Mouse (Mus musculus) ovary, postnatal 10 days (tissue): ENCODE results near the gene Map3k1.

Experiments used
- DNase-seq: peaks from one replicate; pipeline ENCODE4 v3.0.0; 2022; ENCODE audit warnings: low spot score

Map3k1 gene

GRCm38 (mm10) chr13:111808637-111809465 lies at the start of gene Map3k1:
Map3k1 (minus strand) TSS chr13:111808993.
- peak; percentile 56 for DNase-seq

GRCm38 (mm10) chr13:111856786-111857455 lies 48.1 kb upstream of the Map3k1 start:
- no peak for DNase-seq

GRCm38 (mm10) chr13:111856232-111856631 lies 47.4 kb upstream of the Map3k1 start:
- no peak for DNase-seq

GRCm38 (mm10) chr13:111852451-111853224 lies 43.8 kb upstream of the Map3k1 start:
- DNase-seq, result no peak

GRCm38 (mm10) chr13:111850046-111850837 lies 41.4 kb upstream of the Map3k1 start:
- DNase-seq, result no peak

GRCm38 (mm10) chr13:111845471-111845870 lies 36.7 kb upstream of the Map3k1 start:
- DNase-seq, result no peak

- DNase-seq, result no peak
Measured at GRCm38 (mm10) chr13:111844313-111844712, 35.5 kb upstream of the Map3k1 start.

- no peak for DNase-seq
Measured at GRCm38 (mm10) chr13:111835787-111836186, 27.0 kb upstream of the Map3k1 start.

GRCm38 (mm10) chr13:111834613-111835012 lies 25.8 kb upstream of the Map3k1 start:
- no peak for DNase-seq

- no peak for DNase-seq
Measured at GRCm38 (mm10) chr13:111829473-111829872, 20.7 kb upstream of the Map3k1 start.

- DNase-seq, result no peak
Measured at GRCm38 (mm10) chr13:111827481-111827880, 18.7 kb upstream of the Map3k1 start.

- DNase-seq, result no peak
Measured at GRCm38 (mm10) chr13:111824178-111824577, 15.4 kb upstream of the Map3k1 start.

GRCm38 (mm10) chr13:111821727-111822375 lies 13.1 kb upstream of the Map3k1 start:
- no peak for DNase-seq

GRCm38 (mm10) chr13:111819618-111820385 lies 11.0 kb upstream of the Map3k1 start:
- DNase-seq, result no peak

GRCm38 (mm10) chr13:111819106-111819505 lies 10.3 kb upstream of the Map3k1 start:
- DNase-seq, result no peak

- no peak for DNase-seq
Measured at GRCm38 (mm10) chr13:111818216-111818903, 9.6 kb upstream of the Map3k1 start.

- no peak for DNase-seq
Measured at GRCm38 (mm10) chr13:111817773-111818172, 9.0 kb upstream of the Map3k1 start.

- DNase-seq, result no peak
Measured at GRCm38 (mm10) chr13:111816431-111816830, 7.6 kb upstream of the Map3k1 start.

GRCm38 (mm10) chr13:111815486-111815885 lies 6.7 kb upstream of the Map3k1 start:
- DNase-seq, result no peak

- no peak for DNase-seq
Measured at GRCm38 (mm10) chr13:111815017-111815416, 6.2 kb upstream of the Map3k1 start.
